Mouse (Mus musculus) bone marrow macrophage, adult 2 months (primary cell): Measurements from ENCODE around the gene Tmcc1.

ENCODE experiments used
- CTCF ChIP-seq: IDR thresholded peaks from 2 replicates; pipeline ENCODE4 v1.5.1; 2012; ENCODE audit warnings: low read depth, mild to moderate bottlenecking, low read length, moderate library complexity
- POLR2A ChIP-seq: IDR thresholded peaks from 2 replicates; pipeline ENCODE4 v1.6.1; 2012; ENCODE audit warnings: mild to moderate bottlenecking, low read depth, low read length, borderline replicate concordance

DNA sequence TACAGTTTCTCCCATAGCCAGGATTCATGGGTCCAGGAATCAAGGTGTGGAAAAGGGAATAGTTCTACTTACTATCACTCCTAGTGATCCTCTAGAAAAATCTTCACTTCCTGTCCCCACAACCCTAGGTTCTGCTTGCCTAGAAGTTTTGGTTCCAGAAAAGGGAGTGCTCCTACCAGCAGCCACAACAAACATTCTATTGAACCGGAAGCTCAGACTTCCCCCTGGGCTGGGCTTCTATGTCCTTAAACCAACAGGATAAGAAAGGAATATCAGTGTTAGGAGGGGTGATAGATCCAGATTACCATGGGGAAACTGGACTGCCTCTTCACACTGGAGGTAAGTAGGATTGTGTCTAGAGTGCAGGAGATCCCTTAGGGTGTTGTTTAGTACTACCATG, 70.4 kb downstream of the Tmcc1 start:
- no peak for TF ChIP-seq CTCF
- TF ChIP-seq POLR2A, result no peak
